Mouse (Mus musculus) kidney, adult 2 months (tissue): ENCODE measurements at regions not wholly inside any gene's neighbourhood (a gene's known extent, or its start where the extent isn't known, plus 50 kb on each side); places are given as distances from the start of the nearest gene placed in this dataset.
"Not testable (repeated sequence)": the region's sequence is repeated elsewhere in the genome, so short reads cannot be mapped to it uniquely, and the experiment has no call there.

Source experiments
- CTCF ChIP-seq: fragments of 200-500 bp; conservative IDR thresholded peaks from 2 replicates; pipeline ENCODE4 v1.5.1; 2011; ENCODE audit warnings: low read depth, mild to moderate bottlenecking, control low read depth, low read length, moderate library complexity, mixed read lengths; ENCODE audit not compliant: insufficient read depth, insufficient read length
- POLR2A ChIP-seq: fragments of 200-500 bp; IDR thresholded peaks from one replicate; pipeline ENCODE4 v1.6.1; 2011; ENCODE audit warnings: low read depth, low read length, control low read depth

DNA sequence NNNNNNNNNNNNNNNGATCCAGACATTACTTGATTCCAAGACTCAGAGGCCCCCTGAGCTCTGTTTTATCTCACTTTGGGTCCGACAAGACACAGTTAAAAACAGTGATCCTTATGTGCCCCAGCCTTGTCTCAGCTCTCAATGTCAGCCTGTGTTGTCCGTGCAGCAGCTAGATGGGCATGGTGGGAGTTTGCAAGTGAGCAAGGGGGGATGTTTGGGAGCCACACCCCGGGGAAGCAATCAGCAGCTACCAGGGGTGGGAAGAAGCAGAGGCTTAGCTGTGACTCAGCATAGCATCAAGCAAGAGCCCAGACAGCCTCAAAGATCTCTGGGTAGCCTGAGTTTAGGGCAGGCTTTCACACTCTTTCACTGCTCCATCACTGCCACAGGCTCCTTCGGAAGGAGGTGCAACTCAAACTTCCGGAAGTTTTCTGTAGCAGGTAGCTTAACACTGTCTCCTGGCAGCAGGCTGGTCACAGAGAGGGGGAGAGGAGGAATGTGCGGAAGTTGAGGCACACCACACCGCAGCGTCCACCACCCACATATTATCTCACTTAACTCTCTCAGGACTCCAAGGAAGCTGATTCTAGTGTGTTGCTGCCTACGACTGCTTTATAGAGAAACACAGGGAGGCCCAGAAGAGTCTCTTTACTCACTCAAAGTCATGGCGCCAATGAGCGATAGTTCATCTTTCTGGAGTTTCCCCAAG, 80.2 kb upstream of the Defb33 start:
- TF ChIP-seq POLR2A, CTCF: not testable (repeated sequence)
